Mouse (Mus musculus): ENCODE data around the gene Fcho1.
A peak's percentile ranks its signal among the peaks of the same experiment; 100 is the strongest.

Fcho1 gene

DNA sequence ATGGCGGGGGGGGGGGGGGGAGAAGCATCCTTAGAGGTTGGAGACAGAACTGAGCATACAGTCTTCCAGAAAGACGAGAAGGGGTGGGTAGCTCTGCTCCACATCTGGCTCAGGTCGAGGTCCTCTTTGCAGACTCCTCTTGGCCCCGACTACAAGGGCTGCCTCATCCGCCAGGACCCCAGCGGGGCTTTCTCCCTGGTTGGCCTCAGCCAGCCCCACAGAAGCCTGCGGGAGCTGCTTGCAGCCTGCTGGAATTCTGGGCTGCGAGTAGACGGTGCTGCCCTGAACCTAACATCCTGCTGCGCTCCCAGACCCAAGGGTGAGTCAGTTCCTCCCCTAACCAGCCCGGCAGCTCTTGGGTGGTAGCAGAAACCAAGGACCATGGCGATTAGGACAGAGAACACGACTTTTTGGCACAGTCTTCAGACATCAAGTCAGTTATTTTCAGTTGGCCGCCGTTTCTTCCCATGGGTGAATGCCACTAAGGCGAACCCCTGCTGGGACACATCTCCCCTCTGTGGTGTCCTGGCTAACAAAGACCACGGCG is 44.1 kb downstream of the Fcho1 start:
- no peak for DNase-seq (ENCODE audit: low spot score)

DNA sequence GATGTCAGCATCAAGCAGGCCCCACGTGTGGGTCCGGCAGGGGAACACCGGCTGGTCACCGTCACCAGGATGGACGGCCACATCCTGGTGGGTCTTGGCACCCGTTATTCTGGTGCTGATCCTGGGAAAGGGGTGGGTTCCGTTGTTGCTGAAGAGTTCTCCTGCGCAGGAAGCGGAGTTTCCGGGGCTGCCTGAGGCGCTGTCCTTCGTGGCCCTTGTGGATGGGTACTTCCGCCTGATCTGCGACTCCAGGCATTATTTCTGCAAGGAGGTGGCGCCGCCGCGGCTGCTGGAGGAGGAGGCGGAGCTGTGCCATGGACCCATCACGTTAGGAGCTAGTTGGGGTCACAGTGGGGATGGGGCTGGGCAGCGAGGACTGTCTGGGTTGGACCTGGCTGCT is 45.0 kb downstream of the Fcho1 start:
- DNase-seq (ENCODE audit: low spot score): no peak

DNA sequence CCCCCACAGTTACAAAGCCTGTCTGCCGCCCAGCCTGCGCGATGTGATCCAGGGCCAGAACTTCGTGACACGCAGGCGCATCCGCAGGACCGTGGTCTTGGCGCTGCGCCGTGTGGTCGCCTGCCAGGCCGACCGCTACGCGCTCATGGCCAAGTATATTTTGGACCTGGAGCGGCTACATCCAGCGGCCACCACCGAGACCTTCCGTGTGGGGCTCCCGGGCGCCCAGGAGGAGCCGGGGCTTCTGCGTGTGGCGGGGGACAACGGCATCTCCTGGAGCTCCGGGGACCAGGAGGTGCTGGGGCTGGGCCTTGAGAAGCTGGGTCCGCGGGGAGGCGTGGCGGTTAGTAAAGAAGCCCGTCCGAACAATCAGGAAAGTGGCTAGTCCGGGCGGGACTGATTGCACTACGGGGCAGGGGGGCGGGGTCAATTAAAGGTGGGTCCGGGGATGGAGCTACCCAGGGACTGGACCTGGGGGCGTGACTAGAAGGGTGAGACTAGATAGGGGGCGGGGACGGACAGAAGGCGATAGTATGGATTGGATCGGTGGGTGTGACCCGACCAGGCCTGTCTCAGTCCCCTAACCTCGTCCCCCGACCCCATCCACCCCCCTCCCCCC is 45.9 kb downstream of the Fcho1 start:
- no peak for DNase-seq (ENCODE audit: low spot score)

DNA sequence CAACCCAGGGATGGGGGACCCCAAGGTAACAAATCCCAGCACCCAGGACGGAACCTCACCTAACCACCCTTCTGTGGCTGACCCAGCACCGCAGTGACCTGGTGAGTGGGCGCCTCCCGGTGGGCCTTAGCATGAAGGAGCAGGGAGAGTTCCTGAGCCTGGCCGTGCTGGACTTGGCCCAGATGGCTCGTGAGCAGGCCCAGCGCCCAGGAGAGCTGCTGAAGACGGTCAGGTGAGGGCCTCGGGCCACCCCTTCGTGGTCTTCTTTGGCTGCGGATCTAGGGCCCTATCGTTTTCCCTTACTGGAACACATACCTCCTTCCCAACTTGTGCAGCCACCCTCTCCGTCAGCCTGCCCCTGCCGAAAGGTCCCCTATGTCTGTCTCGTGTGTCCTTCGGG is 46.4 kb downstream of the Fcho1 start:
- no peak for DNase-seq (ENCODE audit: low spot score)

DNA sequence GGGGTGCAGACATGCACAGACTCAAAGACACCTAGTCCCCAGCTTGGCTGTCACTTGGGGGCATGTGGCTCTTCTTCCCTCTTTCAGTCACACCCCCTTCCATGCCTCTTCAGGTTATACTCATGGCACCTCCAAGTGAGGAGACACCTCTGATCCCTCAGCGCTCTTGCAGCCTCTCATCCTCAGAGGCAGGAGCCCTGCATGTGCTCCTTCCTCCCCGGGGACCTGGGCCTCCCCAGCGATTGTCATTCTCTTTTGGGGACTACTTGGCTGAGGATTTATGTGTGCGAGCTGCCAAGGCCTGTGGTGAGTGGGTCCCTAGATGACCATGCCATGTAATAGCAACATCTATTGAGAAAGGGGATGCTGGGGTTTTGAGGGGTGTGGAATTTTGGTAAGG is 47.3 kb downstream of the Fcho1 start:
- no peak for DNase-seq (ENCODE audit: low spot score)

DNA sequence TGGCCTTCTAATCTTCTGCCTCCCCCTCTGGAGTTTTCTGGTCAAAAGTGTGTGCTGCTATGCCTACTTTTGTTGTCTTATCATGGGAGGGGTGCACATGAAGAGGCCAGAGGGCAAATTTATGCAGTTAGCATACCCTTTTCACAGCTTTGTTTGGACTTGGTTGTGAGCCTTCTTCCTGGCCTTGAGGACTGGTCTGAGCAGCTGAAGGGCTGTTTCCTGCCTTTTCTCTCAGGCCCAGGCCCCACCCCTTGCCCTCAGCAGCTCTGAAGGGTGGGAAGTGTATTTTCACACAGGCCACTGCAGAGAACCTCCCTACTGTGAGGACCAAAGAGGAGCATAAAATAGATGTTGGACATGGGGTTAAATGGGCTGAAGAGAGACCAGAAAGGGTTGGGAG is 48.0 kb downstream of the Fcho1 start:
- DNase-seq (ENCODE audit: low spot score): no peak

DNA sequence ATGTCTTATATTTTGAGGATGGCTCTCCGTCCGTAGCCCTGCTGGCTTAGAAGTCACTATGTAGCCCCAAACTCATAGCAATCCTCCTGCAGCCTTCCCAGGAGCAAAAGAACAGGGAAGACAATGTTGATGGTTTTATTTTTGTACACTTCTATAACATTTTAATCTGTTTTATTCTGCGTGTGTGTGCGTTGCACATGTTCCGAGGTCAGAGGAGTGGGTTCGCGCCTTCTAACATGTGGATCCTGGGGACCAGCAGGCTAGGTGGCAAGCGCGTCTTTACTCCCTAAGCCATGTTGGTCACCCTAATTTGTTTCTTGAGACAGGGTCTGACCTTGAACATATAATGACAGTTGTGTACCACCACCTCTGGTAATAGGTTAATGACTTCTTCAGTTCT is 48.7 kb downstream of the Fcho1 start:
- DNase-seq (ENCODE audit: low spot score): no peak

DNA sequence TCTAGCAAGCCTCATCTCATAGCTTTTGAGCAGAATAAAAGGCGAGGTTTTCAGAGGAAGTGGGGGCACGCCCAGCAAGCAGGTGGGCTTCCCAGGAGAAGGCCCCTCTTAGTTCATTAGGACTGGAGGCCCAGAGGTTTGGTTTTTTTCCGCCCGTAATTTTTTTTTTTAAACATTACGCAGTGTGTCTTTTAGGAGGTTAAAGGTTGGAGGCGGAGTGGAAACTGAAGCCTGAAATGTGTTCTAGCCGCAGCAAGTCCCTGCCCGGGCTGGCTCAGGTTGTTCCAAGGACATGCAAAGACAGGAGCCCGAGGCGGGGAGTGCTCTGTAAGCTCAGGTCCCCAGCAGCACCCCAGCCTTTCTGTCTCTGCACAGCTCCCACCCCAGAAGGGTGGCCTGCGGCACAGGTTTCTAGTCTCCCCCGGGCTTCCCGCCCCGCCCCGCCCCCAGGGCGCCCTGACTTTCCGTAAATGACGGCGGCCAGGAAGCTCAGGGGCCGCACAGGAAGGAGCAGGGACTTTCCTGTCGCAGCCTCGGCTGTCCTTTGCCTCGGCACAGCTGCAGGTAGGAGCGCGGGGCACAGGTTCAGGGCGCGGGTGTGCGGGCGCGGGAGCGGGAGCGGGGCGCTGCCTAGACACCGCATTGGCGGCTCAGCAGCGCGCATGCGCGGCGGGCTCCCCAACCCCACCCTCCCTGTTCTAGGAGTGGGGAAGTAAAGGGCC is 49.3 kb downstream of the Fcho1 start, which contains the start of gene Jak3:
Gene Jak3, plus strand, starts transcription at position 277 of the 722 bp plus-strand sequence.
- peak; percentile 30 for DNase-seq (ENCODE audit: low spot score)

DNA sequence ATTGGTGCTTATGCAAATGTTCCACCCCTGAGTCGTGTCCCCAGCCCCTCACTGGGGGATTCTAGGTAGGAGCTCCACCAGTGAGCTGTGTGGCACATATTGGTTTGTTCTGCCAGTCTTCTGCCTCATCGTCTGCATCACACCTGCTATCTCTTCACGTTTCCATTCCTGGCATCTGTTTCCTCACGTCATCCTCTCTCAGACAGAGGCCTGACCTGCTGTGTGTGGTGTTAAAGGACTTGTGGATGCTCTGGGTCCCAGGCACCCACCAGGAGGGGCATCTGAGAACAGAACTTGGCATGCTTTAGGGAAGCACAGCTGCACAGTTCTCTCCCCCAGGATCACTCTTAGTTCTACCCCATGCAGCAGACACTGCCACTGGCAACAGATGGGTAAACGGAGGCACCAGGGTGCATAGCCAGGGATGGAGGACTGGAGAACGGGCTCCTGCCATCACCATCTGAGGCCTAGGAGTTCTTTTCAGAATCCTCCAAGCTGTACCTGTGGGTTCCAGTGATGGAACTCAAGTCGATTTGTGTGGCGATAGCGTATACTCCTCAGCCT is 50.0 kb downstream of the Fcho1 start:
- no peak for DNase-seq (ENCODE audit: low spot score)

DNA sequence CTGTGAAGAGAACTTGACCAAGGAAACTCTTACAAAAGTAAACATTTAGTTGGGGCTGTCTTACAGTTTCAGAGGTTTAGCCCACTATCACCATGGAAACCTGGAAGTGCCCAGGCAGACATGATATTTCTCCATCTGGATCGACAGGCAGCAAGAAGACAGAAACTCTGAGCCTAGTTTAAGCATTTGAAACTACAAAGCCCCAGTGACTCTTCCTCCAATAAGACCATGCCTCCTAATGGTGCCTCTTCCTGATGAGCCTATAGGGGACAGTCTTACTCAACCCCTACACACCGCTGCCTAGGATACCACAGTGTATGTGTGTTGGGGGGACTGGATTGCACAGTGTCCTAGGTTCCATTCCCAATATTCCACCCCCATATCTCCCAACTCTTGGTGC is 51.4 kb downstream of the Fcho1 start:
- no peak for DNase-seq (ENCODE audit: low spot score)

DNA sequence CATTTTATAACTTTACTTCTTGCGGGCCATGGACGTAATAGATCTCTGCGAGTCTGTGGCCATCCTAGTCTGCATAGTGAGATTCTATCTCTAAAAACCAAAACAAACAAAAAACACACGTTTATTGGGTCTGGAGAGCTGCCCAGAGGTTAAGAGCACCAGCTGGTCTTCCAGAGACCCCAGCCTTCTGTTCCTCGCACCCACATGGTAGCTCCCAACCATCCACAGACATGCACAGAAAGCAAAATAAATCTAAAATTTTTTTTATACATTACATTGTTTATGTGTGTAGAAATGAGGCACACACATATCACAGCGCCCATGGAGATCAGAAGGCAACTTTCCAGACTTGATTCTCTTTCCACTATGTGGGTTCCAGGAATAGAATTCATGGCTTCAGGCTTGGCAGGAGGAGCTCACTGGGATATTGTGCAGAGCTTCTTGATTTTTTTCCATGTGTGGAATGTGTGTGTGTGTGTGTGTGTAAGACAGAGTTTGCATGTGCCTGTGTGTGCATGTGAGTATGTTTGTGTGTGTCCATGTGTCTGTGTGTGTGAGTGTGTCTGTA is 53.3 kb downstream of the Fcho1 start:
- DNase-seq (ENCODE audit: low spot score): no peak

DNA sequence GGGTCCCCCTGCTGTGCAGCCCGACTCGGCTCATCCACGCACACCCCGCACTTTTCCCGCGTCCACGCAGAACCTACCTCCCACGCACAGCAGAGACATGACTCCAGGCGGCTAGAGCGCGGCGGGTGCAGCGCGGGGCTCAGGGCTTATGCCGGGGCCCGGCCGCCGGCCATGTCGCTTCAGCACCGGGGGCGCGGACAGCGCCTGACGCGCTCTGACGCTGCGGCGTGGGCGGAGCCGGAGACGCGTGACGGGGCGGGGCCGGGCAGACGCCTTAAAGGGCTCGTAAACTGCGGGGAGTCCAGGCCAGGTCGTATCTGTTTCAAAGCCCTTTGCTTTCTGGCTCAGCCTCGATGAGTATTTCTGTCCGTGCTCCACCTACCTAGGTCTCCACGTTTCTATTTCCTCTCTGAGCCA is 54.0 kb downstream of the Fcho1 start, which contains the start of gene Unc13a:
Gene Unc13a, minus strand, starts transcription at position 209 of the 417 bp plus-strand sequence.
- DNase-seq (ENCODE audit: low spot score): peak; percentile 85

DNA sequence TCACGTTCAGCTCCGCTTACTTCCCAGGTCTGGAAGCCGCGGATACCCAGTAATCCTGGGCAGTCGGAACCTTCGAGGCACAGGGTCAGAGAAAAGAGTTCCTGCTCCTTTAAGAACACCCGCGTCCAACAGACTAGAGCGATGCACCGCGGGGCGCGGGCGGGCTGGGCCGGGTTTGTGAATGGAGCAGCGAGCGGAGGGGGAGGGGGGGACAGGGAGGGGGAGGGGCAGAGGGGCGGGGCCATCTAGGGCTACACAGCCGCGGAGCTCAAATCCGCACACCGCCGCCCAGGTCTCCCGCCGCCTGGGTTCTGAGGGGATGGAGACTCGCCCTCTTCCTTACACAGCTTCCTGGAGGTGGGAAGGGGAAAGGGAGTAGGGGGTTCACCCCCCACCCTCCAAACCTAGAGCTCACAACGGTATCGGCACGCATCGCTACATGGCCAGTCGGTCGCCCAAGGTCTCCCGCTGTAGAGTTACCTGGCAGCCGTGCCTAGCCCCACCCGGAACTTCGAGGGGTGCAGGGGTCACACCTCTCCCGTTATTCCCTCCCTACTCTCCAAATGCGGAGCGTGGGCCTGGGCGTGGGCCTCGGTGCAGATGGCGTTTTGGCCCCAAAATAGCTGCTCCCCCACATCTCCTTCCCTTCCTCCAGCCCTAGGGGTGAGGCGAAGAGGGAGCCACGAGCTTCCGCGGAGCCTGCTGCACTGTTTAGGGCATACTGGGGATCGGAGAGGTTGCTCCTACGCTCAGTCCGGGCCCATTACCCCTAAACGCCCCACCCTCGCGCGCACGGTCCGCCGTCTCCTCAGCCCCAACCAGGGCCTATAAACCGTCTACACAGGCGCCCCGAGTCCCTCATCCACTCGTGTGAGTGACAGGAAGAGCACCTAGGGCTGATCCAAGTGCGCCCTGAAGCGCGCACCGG is 54.6 kb downstream of the Fcho1 start:
- no peak for DNase-seq (ENCODE audit: low spot score)

DNA sequence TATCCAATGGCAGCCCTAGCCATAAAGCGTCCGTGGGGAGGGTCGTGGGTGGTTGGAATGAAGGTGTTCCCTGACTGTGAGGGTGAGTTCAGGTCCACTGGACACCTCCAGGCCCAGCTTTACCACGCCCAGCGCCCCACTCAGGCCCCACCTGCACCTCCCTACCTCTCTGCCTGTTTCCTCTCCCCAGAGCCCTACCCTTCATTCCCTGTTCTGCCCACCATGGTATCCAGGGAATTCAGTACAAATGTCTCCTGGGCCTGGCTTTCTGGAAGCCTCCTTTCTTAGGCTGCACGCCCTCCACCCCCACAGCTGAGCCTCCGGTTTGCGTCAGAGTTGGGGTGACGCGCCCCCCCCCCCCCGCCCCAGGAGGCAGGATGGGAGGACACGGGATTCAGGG is 55.3 kb downstream of the Fcho1 start:
- DNase-seq (ENCODE audit: low spot score): no peak

DNA sequence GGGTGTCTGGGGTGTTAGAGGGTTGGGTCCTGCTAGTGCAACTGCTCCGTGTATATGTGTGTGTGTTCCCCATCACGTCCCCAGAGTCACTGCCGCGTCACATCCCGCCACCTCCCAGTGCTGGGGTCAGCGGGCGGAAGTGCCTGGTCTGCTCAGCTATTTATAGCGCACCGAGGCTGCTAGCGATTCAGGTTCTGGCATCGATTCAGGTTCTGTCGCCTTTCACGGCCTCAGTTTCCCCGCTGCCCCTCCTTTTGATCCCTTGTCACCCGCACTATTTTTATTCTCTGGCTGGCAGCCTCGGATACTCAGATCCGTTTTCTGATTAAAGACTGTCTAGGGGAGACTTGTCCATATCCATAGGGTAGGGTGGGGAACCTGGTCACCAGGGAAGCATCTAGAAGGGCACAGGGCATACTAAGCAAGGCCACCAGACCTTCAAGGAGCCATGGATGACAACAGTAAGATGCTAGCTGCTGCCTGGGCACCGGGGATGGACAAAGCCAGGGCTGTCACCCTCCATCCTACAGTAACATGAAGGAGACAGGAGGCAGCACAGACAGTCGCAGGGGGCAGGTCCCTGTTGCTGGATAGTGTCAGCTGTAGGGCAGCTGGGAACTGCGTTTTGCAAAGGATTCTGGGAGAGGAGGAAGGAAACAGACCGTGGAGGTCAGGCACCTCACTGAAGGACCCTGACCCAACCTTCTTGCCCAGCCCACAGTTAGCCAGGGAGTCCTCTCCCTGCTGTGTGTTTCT is 57.1 kb downstream of the Fcho1 start:
- no peak for DNase-seq (ENCODE audit: low spot score)

DNA sequence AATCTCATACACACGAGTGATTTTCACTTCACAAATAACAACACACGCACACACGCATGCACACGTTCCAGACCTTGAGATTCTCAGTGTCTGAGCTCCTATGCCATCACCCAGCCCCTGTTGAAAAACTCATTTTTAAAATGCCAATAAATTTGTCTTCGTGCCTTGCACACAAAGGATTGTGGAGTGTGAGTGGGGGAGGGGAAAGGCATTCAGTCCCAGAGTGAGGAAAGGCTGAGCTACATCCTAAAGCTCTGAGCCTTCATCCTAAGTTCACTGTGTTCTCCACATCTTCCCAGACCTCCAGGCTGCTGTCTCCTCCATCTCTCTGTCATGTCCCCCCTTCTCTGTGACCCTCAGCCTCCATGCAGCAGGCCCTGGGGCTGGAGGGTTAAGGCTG is 58.3 kb downstream of the Fcho1 start:
- no peak for DNase-seq (ENCODE audit: low spot score)

DNA sequence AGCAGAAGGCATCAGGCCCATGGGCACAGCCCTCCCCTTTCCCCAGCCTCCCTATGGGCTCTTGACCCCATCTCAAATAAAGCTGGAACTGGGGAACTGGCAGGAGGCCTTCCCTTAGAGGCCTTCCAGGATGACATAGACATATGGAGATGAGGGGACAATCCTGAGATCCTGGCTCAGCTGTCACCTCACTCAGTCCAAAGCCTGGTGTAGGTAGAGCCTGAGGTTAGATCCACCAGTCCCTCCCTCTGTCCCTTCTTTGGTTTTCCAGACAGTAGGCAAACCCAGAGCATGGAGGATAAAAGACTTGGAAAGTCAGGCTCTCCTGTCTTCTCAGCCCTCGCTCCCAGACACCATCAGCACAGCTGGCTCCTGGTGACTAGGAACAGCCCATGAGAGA is 58.7 kb downstream of the Fcho1 start:
- no peak for DNase-seq (ENCODE audit: low spot score)

DNA sequence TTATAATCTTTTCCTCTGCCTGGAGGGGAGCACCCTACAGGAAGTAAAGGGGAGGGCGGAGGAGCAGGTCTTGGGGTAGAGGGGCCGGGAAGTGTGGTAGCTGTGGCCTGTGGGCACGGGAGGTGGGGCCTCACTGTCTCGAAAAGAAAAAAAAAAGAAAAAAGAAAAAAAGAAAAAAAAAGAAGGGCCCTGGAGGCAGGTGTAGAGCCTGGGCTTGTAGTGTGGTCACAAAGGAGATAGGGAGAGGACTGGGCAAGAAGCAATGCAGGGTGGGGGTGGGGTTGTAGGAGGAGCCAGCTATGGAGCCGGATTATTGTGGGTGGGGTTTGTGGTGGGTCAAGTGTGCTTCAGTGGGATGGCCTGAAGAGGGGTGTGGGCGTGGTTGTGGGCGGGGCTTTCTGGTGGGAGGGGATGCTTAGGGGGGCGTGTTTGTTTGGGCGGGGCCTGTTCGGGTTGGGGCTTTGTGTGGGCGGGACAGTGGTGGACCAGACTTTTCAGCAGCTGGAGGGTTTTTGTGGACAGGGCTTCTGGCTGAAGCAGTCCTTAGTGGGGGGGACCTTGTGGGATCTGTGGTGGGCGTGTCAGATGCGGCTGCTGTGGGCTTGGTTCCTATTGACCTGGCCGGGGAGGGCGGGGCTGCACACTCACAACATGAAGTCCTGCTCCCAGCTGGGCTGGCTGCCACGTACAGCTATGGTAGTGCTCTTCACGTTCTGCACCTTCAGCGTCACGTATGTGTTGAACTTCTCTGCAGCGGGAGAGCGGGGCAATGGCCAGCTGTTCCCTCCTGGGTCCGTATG is 60.0 kb downstream of the Fcho1 start:
- DNase-seq (ENCODE audit: low spot score): no peak

DNA sequence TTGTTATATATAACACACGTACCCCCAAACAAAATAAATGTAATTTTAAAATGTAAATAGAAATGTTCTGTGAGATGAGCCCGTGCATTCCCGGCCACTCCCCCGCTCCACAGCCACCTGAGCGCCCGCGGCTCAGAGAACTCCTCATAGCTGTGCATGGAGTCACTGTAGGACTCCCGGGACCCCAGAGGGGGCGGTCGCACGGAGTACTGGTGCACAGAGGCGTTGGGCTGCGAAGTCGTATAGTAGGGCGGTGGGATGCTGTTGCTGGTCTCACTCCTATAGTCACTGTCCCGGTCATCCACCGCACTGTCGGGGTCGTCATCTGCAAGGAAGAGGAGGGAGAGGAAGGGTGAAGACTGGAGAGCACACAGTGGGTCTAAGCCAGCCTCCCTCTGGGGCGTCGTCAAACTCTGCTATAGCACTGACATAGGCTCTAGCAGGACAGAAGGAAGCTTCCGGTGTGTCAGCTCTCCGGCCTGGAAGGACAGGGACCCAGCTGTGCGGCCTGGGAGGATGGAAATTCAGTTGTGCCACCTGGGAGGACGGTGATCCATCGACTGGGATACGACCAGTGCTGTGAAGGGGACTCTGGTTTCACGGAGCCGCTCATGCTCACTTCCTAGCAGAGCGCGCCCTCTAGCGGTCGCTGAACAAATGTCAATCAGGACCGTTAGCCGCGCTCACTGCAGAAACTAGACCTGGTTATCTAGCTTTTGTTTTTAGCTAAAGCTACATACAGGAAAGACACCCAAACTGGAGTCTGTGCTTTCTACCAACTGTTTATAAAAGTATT is 65.0 kb downstream of the Fcho1 start:
- DNase-seq (ENCODE audit: low spot score): peak; percentile 67
